Comparison of ENCODE assay signal across 9 mouse cellular contexts in genomic region chr11:107138633-107139032, GRCm38 (mm10). TPM values are rescaled to one million over a fixed set of nuclear protein-coding genes. Genes with fewer than 3 reads are reported as not detected.
DNase-seq lines count a peak whose midpoint lies in the region; ATAC-seq and TF ChIP-seq lines count a peak whose summit lies in the region.
"Had no signal": no experiment of that assay in that cellular context is flagged by ENCODE, and none has a peak within 500 bp of the region (broad histone marks: within the 10 kb centered on the region; RNA-seq: fewer than 3 reads in every experiment).

No protein-coding gene starts in this region.

- H3K4me1 ChIP-seq in kidney, adult 2 months (ENCODE audit: control insufficient read depth, insufficient read depth, low read length), result no peaks in the 10 kb centered on the region

- TF ChIP-seq POLR2A in kidney, adult 2 months (IDR thresholded peaks at IDR 0.05; ENCODE audit: low read depth, low read length), result no peak

- no peak for ATAC-seq in erythroid progenitor cell, adult 5-6 weeks (replicated peaks; ENCODE audit: low FRiP score, poor library complexity, severe bottlenecking)

- no peaks in the 10 kb centered on the region for H3K36me3 ChIP-seq in kidney, adult 2 months (ENCODE audit: control insufficient read depth, insufficient read depth, low read length)

- TF ChIP-seq CTCF in kidney, adult 2 months (conservative IDR thresholded peaks at IDR 0.05; ENCODE audit: insufficient read depth, insufficient read length, low read depth, low read length), result peak; percentile 29; the same call in 1 of the 2 replicates

- H3K4me3 ChIP-seq in kidney, adult 2 months (ENCODE audit: insufficient read depth, low read depth, low read length), result no peak overlapping the region

- 77% methylated on average over 3 of the region's 3 CpGs for WGBS in kidney, adult 2 months

- no peaks in the 10 kb centered on the region for H3K27me3 ChIP-seq in kidney, adult 2 months (replicated peaks; ENCODE audit: control insufficient read depth, insufficient read depth, low read length)

- peak; percentile 40 for DNase-seq in kidney, adult 2 months
- no peak for DNase-seq in kidney, adult 11 months
- DNase-seq in CD8-positive naive resting alpha-beta T cell, adult 2 months (ENCODE audit: low read depth in 2 of 2, low spot score in 2 of 2), result peak; percentile 38 to 40
- peak; percentile 54 for DNase-seq in NIH3T3 (ENCODE audit: low read depth)
- DNase-seq in spleen, adult 12 weeks (ENCODE audit: low spot score), result peak; percentile 27
- DNase-seq in cerebellum, adult 11-12 months, result no peak
- DNase-seq: gastrocnemius, postnatal 10 days; kidney, adult 18-20 months had no signal

- no peak overlapping the region for H3K27ac ChIP-seq in kidney, adult 2 months (ENCODE audit: insufficient read depth, low read depth, low read length)

RNA-seq across cellular contexts. Expression of gene Bptf, which starts 6.7 kb away (rescaled TPM):
- polyA plus RNA-seq in kidney, adult 2 months (2012; rRNA removed), result 15.9 and 16.7 TPM in 2 replicates
- total RNA-seq in erythroid progenitor cell, adult 5-6 weeks (2015; ENCODE audit: low replicate concordance), result 35.0 and 65.4 TPM in 2 replicates
- total RNA-seq in erythroid progenitor cell, adult 5-6 weeks (2017; ENCODE audit: low replicate concordance), result 54.1 and 57.1 TPM in 2 replicates

RNA-seq across cellular contexts. Expression of gene Nol11, which starts 50.5 kb away (rescaled TPM):
- polyA plus RNA-seq in kidney, adult 2 months (2012; rRNA removed), result 7.1 and 7.7 TPM in 2 replicates
- 8.6 and 10.9 TPM in 2 replicates for total RNA-seq in erythroid progenitor cell, adult 5-6 weeks (2015; ENCODE audit: low replicate concordance)
- total RNA-seq in erythroid progenitor cell, adult 5-6 weeks (2017; ENCODE audit: low replicate concordance), result 7.9 and 9.5 TPM in 2 replicates

Comparison
In these comparisons a context has a peak if more than half of its experiments do, and no peak if none do; other contexts are left out.
1. DNase-seq: peak in kidney, adult 2 months (single experiment), CD8-positive naive resting alpha-beta T cell, adult 2 months (2 of 2), NIH3T3 (single experiment) and spleen, adult 12 weeks (single experiment); none in kidney, adult 11 months (single experiment) and cerebellum, adult 11-12 months (single experiment).